Mouse (Mus musculus) hindbrain, embryonic 12.5 days (tissue): ENCODE results near the gene Kcmf1. TPM values are rescaled to one million over a fixed set of nuclear protein-coding genes. Genes with fewer than 3 reads are reported as not detected.

Experiments
- ATAC-seq: fragments of 200-750 bp; cut with Nextera tagmentation; 2 replicates; pipeline ENCODE4 v1.8.0; 2017; ENCODE audit warnings: moderate TSS enrichment; ENCODE audit not compliant: low FRiP score
- H3K27ac ChIP-seq: fragments of 300-500 bp; sonication (generic); 2 replicates; pipeline ENCODE4 v1.5.1; 2016; ENCODE audit warnings: mild to moderate bottlenecking
- H3K27me3 ChIP-seq: fragments of 300-500 bp; sonication (generic); 2 replicates; pipeline ENCODE4 v1.6.1; 2016; ENCODE audit warnings: mild to moderate bottlenecking
- H3K36me3 ChIP-seq: fragments of 300-500 bp; sonication (generic); 2 replicates; pipeline ENCODE4 v1.6.1; 2016; ENCODE audit warnings: mild to moderate bottlenecking
- H3K4me1 ChIP-seq: fragments of 300-500 bp; sonication (generic); 2 replicates; pipeline ENCODE4 v1.6.1; 2016
- H3K4me2 ChIP-seq: fragments of 300-500 bp; sonication (generic); replicated peaks from 2 replicates; pipeline ENCODE4 v1.6.1; 2016; ENCODE audit warnings: mild to moderate bottlenecking
- H3K4me3 ChIP-seq: fragments of 300-500 bp; sonication (generic); 2 replicates; pipeline ENCODE4 v1.5.1; 2016; ENCODE audit warnings: mild to moderate bottlenecking
- H3K9ac ChIP-seq: fragments of 300-500 bp; sonication (generic); 2 replicates; pipeline ENCODE4 v1.6.1; 2016; ENCODE audit warnings: mild to moderate bottlenecking, moderate library complexity
- H3K9me3 ChIP-seq: fragments of 300-500 bp; sonication (generic); replicated peaks from 2 replicates; pipeline ENCODE4 v1.6.1; 2016; ENCODE audit warnings: mild to moderate bottlenecking
- WGBS: fragments of 180-500 bp; shearing (Covaris S2); methylation state at CpG from one replicate; pipeline ENCODE4 v1.1.7; 2016; 5-methylcytosine and 5-hydroxymethylcytosine counted together
- polyA plus RNA-seq: library from polyadenylated mRNA; unstranded; fragments of >200 nt; fragmentation: Nextera tagmentation; extraction: Ambion mirVana; gene quantifications from 2 replicates; pipeline ENCODE4 v1.2.1, GENCODE M21; 2016

The Kcmf1 gene
- polyA plus RNA-seq, 1 experiment from 2014 or later, result 49.0 TPM

DNA sequence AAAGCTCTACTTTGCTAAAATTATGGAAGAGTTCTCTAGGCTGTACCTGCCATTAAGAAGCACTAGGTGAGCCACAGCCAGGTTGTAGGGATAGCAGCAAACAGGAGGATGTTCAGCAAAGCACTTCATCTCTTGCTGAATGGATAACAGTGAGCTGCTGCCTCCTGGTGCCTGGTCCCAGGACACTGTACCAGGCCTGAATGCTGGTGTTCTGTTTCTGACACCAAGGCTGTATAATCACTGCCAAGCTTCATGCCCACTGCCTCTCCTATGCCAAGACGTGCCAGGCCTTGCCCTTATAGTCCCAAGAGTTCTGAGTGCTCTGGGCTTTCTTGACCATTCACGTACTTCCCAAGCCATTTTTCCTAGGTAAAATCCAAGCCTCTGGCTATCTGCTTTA lies 8.5 kb downstream of the Kcmf1 start:
- no peak overlapping the region for H3K4me2 ChIP-seq
- WGBS, result 96% methylated on average over 2 of the region's 2 CpGs

DNA sequence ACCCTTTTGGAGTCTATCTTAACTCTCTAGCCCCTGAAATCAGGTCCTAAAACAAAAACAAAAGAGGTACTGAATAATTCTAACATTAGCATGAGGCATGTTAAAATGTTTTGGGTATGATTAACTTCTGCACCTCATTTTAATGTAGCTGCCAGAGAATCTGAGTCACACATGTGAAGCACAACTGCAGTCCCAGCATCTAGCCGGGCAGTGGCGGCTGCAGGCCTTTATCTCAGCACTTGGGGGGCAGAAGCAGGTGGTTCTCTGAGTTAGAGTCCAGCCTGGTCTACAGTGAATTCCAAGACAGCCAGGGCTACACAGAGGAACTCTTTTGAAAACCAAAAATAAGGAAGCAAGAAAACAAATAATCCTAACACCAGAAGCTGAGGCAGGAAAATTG lies 11.1 kb downstream of the Kcmf1 start:
- Histone ChIP-seq H3K4me2 (no peak overlapping the region), H3K27ac (no peak overlapping the region), H3K4me3 (no peak overlapping the region), H3K36me3 (no peaks in the 10 kb centered on the region), H3K27me3 (no peaks in the 10 kb centered on the region), H3K4me1 (no peaks in the 10 kb centered on the region), H3K9ac (no peak overlapping the region), H3K9me3 (no peaks in the 10 kb centered on the region)
- 90% methylated on average over 2 of the region's 2 CpGs for WGBS
- no peak for ATAC-seq

More for the DNA sequence above, 8.5 kb downstream of the Kcmf1 start:
- Histone ChIP-seq H3K27me3 (no peaks in the 10 kb centered on the region), H3K9ac (no peak overlapping the region), H3K36me3 (no peaks in the 10 kb centered on the region), H3K4me1 (no peaks in the 10 kb centered on the region), H3K4me3 (no peak overlapping the region), H3K9me3 (no peaks in the 10 kb centered on the region), H3K27ac (no peak overlapping the region)
- no peak for ATAC-seq

DNA sequence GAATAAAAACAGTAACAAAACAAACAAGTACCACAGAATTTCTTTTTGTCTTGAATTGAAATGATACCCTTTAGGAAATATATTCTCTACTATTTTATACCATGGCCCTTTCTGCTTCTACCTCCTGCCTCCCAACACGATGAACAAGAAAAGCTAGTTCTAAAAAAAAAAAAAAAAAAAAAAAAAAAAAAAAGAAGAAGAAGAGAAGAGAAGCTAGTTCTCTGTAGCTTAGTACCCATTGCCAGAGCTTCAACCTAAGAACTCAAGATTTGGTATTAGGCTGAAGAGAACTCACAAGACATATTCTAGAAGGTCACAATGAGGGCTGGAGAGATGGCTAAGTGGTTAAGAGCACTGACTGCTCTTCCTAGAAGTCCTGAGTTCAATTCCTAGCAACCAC lies 14.5 kb downstream of the Kcmf1 start:
- WGBS, result 89% methylated on average over 1 of the region's 1 CpGs
- no peak overlapping the region for H3K9ac ChIP-seq
- no peak for ATAC-seq

DNA sequence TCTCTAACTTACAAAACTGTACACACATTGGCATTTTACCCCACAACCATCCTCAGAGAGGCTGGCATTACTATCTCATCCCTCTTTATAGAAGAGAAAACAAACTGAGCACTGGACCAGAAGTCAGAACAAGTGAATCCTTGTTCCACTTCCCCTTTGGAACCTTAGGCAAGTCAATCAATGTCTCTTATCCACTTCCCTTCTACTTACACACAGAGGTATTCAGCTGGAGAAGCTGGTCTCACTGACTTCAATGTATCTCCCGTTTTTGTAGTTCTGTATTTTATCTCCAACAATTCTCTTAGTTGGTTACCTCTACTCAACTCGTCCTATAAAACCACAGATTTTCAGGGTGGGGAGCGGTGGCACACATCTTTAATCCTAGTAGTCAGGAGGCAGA lies 15.0 kb downstream of the Kcmf1 start:
- Histone ChIP-seq H3K36me3 (no peaks in the 10 kb centered on the region), H3K27me3 (no peaks in the 10 kb centered on the region), H3K9ac (no peak overlapping the region), H3K9me3 (no peaks in the 10 kb centered on the region), H3K4me1 (peaks cover 2% of the 10 kb centered on the region; the same call in 1 of the 2 replicates), H3K4me3 (no peak overlapping the region), H3K4me2 (no peak overlapping the region), H3K27ac (no peak overlapping the region)
- WGBS, result 93% methylated on average over 3 of the region's 3 CpGs
- no peak for ATAC-seq

More for the DNA sequence above, 14.5 kb downstream of the Kcmf1 start:
- H3K36me3 ChIP-seq, result no peaks in the 10 kb centered on the region
- no peaks in the 10 kb centered on the region for H3K9me3 ChIP-seq
- no peak overlapping the region for H3K27ac ChIP-seq
- H3K4me2 ChIP-seq, result no peak overlapping the region
- no peaks in the 10 kb centered on the region for H3K27me3 ChIP-seq
- no peak overlapping the region for H3K4me3 ChIP-seq
- peaks cover 2% of the 10 kb centered on the region; the same call in 1 of the 2 replicates for H3K4me1 ChIP-seq

DNA sequence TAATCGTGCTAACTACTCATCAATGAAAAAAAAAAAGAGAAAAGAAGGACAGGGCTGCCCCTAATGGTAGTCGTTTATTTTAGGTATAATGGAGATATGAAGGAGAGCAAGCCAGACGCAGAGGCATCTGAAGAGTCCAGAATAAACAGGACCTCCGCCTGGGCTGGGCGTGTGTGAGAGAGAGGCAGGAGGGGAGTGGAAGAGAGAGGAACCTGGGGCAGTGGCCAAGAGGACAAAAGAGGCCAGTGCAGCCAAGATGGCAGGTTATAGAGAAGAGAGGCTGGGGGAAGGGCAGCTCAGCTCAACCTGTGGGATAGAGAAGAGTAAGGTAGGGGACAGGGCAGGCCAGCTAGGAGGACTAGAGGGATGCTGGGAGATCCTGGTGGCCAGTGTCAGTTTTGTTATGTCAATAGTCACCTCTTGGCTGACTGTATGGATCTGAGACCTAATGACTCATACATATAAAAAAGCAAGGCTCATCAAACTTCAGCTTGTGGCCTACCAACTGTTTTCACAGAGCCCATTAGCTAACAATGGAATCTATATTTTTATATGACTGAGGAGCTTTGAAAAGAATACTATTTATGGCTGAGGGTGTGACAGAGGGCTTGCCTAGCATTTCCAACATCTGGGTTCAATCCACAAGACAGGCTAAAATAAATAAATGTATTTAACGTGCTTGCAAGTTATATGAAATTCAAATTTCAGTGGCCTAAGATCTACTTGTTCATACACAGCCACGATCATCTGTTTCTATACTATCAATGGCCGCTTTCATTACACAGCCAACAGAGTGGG lies 16.9 kb downstream of the Kcmf1 start:
- H3K4me2 ChIP-seq, result no peak overlapping the region
- no peaks in the 10 kb centered on the region for H3K27me3 ChIP-seq
- no peak for ATAC-seq
- H3K9ac ChIP-seq, result no peak overlapping the region
- no peak overlapping the region for H3K27ac ChIP-seq
- WGBS, result 86% methylated on average over 8 of the region's 8 CpGs
- peaks cover 2% of the 10 kb centered on the region; the same call in 1 of the 2 replicates for H3K4me1 ChIP-seq
- no peaks in the 10 kb centered on the region for H3K36me3 ChIP-seq
- no peaks in the 10 kb centered on the region for H3K9me3 ChIP-seq
- H3K4me3 ChIP-seq, result no peak overlapping the region

DNA sequence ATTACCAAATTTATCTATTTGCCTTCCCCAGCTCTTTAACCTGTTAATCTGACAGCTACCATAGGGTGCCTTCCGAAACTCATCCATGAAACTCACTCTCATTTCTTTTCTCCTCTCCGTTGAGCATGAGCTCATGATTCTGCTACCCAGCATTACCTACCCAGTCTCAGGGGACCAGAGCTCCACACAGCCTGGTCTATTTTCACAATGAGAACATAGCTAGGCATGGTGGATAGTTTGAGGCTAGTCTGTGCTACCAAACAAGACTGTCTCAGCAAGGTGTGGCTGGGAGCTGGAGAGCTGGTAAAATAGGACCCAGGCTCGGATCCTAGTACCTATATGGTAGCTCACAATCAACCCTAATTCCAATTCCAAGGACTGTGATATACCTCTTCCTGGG lies 17.6 kb downstream of the Kcmf1 start:
- H3K27ac ChIP-seq, result no peak overlapping the region
- no peak overlapping the region for H3K9ac ChIP-seq
- H3K9me3 ChIP-seq, result no peaks in the 10 kb centered on the region
- H3K4me1 ChIP-seq, result peaks cover 2% of the 10 kb centered on the region; the same call in 1 of the 2 replicates
- no peak overlapping the region for H3K4me2 ChIP-seq
- no peaks in the 10 kb centered on the region for H3K36me3 ChIP-seq
- H3K4me3 ChIP-seq, result no peak overlapping the region
- no peaks in the 10 kb centered on the region for H3K27me3 ChIP-seq
- no peak for ATAC-seq
- 94% methylated on average over 3 of the region's 3 CpGs for WGBS

DNA sequence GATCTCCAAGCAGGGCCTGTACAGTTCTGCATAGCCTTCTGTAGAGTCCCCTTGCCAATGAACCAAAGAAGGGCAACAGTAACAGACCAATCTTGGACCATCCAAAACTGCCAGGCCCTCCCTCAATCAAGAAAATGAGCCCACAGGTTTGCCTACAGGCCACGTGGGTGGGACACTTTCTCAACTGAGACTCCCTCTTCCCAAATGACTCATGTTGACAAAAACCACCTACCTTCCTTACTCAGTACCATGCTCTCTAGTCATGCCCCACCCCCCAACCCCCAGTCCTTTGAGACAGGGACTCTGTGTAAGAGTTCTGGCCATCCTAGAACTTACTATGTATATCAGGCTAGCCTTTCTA lies 18.2 kb downstream of the Kcmf1 start:
- no peaks in the 10 kb centered on the region for H3K27me3 ChIP-seq
- 81% methylated on average over 1 of the region's 1 CpGs for WGBS

DNA sequence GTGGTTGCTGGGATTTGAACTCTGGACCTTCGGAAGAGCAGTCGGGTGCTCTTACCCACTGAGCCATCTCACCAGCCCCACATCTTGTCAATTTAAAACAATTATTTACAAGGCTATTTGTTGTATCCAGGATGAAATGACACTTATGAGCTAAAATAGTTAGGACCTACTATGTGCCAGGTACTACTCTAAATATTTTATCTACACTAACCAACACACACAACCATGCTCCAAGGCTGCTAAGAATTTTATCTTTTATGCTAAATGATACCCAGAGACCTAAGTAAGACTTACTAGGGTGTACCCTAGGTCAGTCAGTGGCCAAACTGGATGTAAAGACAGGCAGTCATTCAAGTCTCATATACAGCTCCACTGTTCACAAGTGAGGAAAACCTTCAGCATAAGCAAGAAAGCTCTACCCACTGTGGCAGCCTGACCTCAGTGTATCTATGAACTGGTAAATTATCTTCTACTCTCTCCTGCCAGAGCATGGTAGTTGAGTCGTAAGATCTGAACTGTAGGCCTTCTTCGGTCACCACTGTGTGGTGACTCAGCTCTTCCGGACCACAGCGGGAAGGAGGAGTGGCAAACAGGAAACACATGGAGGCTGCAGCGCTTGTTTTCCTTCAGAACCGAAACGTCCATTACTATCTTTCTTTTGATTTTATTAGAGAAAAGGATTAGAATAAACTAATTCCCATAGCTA lies 18.7 kb downstream of the Kcmf1 start:
- 88% methylated on average over 9 of the region's 9 CpGs for WGBS
- Histone ChIP-seq H3K27me3 (no peaks in the 10 kb centered on the region), H3K4me2 (no peak overlapping the region), H3K9ac (no peak overlapping the region), H3K27ac (no peak overlapping the region), H3K36me3 (no peaks in the 10 kb centered on the region), H3K4me3 (no peak overlapping the region), H3K9me3 (no peaks in the 10 kb centered on the region), H3K4me1 (peaks cover 2% of the 10 kb centered on the region; the same call in 1 of the 2 replicates)
- ATAC-seq, result no peak

More for the DNA sequence above, 18.2 kb downstream of the Kcmf1 start:
- Histone ChIP-seq H3K4me2 (no peak overlapping the region), H3K4me3 (no peak overlapping the region), H3K36me3 (no peaks in the 10 kb centered on the region), H3K9ac (no peak overlapping the region), H3K4me1 (peaks cover 2% of the 10 kb centered on the region; the same call in 1 of the 2 replicates), H3K27ac (no peak overlapping the region), H3K9me3 (no peaks in the 10 kb centered on the region)
- ATAC-seq, result no peak

DNA sequence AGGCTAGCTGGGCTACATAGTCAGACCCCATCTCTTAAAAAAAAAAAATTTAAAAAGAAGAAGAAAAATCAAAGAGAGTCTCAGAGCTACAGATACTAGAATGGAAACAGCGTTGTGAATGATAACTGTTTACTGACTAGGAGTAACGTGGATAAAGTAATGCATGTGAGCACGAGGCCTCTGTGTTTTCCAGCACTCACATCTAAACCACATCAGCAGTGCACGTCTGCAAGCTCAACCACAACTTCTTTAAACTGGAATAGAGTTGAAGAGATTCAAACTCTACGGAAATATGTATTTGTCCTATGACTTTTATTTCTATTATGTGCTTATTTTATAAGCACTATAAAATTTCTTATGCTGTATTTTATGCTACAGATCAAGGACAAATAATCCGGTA lies 23.1 kb downstream of the Kcmf1 start:
- no peak overlapping the region for H3K4me2 ChIP-seq
- H3K27ac ChIP-seq, result no peak overlapping the region
- H3K9me3 ChIP-seq, result no peaks in the 10 kb centered on the region
- WGBS, result 95% methylated on average over 6 of the region's 6 CpGs
- H3K4me3 ChIP-seq, result no peak overlapping the region
- H3K9ac ChIP-seq, result no peak overlapping the region
- H3K4me1 ChIP-seq, result peaks cover under 1% of the 10 kb centered on the region; the same call in 1 of the 2 replicates
- H3K36me3 ChIP-seq, result no peaks in the 10 kb centered on the region
- H3K27me3 ChIP-seq, result no peaks in the 10 kb centered on the region
- ATAC-seq, result no peak

DNA sequence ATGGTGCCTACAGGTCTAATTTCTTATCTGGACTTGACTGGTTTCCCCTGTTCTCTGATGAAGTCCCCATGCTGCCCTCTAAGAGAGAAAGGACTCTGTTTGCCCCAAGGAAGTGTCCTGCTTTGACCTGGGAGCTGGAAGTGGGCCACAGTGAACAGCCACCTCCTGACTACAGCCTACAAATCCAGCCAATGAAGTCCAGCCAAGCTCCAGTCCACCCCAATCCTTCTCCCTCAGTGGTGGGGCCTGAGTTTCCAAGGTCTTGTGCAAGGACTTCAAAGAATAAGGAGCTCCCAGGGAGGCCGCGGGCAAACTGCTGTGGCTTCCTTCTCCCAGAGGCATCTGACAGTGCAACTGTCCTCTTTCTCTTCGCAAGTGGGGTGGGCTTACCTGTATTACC lies 26.4 kb downstream of the Kcmf1 start:
- no peak overlapping the region for H3K27ac ChIP-seq
- no peaks in the 10 kb centered on the region for H3K9me3 ChIP-seq
- H3K4me3 ChIP-seq, result no peak overlapping the region
- no peak overlapping the region for H3K9ac ChIP-seq
- peaks cover 17% of the 10 kb centered on the region for H3K4me1 ChIP-seq
- H3K36me3 ChIP-seq, result no peaks in the 10 kb centered on the region
- WGBS, result 94% methylated on average over 3 of the region's 3 CpGs
- ATAC-seq, result no peak
- H3K27me3 ChIP-seq, result no peaks in the 10 kb centered on the region
- no peak overlapping the region for H3K4me2 ChIP-seq

DNA sequence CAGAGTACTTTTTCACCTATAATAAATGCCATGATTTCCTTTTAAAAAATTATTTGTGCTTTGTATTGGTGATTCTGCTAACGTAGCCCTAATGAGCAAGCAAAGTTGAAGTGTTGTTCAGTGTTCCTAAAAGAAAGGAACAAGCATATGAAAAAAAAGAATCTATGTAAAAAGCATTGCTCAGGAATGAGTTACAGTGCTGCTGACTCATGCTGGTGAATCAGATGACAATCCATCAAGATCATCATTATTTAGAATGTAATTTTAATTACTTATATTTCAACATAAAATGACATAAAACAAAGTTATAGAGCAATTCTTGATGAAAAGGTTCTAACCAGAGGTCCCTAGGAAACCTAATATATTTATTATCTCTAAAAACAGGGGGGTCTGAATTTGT lies 27.5 kb downstream of the Kcmf1 start:
- Histone ChIP-seq H3K36me3 (no peaks in the 10 kb centered on the region), H3K4me2 (no peak overlapping the region), H3K27ac (no peak overlapping the region), H3K9ac (no peak overlapping the region), H3K4me1 (peaks cover 17% of the 10 kb centered on the region), H3K4me3 (no peak overlapping the region), H3K27me3 (no peaks in the 10 kb centered on the region), H3K9me3 (no peaks in the 10 kb centered on the region)
- no peak for ATAC-seq
- 91% methylated on average over 1 of the region's 1 CpGs for whole genome bisulfite sequencing

DNA sequence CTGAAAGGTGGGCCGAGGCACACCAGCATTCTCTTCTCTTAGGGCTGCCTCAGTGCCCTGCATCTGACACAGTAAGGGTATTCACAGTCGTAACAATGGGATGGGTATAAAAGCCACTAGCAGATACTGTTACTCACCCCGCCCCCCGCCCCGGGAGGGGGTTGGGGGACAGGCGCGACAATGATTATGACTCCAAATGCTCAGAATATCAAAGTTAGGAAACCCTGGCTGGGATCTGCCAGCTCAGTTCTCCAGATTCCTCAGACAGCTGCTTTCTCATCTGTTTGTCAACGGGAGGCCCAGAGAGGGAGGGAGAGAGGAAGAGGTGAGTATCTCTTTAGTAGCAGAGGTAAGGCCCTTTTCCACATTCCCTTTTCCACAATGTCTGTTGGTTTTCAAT lies 30.2 kb downstream of the Kcmf1 start:
- H3K27me3 ChIP-seq, result no peaks in the 10 kb centered on the region
- H3K4me3 ChIP-seq, result no peak overlapping the region
- H3K4me1 ChIP-seq, result peaks cover 17% of the 10 kb centered on the region
- no peaks in the 10 kb centered on the region for H3K36me3 ChIP-seq
- H3K9me3 ChIP-seq, result no peaks in the 10 kb centered on the region
- 57% methylated on average over 8 of the region's 8 CpGs for WGBS
- ATAC-seq, result no peak
- no peak overlapping the region for H3K4me2 ChIP-seq
- no peak overlapping the region for H3K27ac ChIP-seq
- H3K9ac ChIP-seq, result no peak overlapping the region

DNA sequence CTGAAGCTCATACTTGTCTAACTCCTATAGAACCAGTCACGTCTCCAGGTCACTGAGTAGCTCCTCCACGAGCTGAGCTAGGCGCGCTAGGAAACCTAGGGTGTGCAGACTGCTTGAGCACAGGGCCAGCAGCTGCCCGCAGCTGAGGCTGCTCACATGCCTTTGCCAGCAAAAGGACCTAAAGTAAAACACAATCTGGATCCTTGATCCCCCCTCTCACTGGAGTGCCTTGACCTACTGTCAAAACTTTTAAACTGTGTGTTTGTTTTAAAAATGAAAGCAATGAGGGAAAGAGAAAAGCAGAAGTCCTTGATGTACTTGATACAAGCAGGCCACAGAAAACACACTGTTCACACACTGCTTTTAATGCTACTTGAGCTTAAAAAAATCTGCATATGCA lies 31.1 kb downstream of the Kcmf1 start:
- no peaks in the 10 kb centered on the region for H3K36me3 ChIP-seq
- H3K4me3 ChIP-seq, result no peak overlapping the region
- ATAC-seq, result no peak
- no peak overlapping the region for H3K4me2 ChIP-seq
- no peak overlapping the region for H3K9ac ChIP-seq
- WGBS, result 92% methylated on average over 5 of the region's 5 CpGs
- peaks cover 17% of the 10 kb centered on the region for H3K4me1 ChIP-seq
- no peak overlapping the region for H3K27ac ChIP-seq
- H3K9me3 ChIP-seq, result no peaks in the 10 kb centered on the region
- no peaks in the 10 kb centered on the region for H3K27me3 ChIP-seq
